Mouse (Mus musculus) embryonic facial prominence, embryonic 11.5 days (tissue): ENCODE results near the gene Dars. TPM values are rescaled to one million over a fixed set of nuclear protein-coding genes. Genes with fewer than 3 reads are reported as not detected.

Experiments
- ATAC-seq: fragments of 200-750 bp; cut with Nextera tagmentation; replicated peaks from 2 replicates; pipeline ENCODE4 v1.8.0; 2017; ENCODE audit warnings: low read depth; ENCODE audit not compliant: insufficient number of reproducible peaks, low FRiP score, low TSS enrichment
- DNase-seq: peaks from one replicate; pipeline ENCODE4 v3.0.0-alpha.2; 2015; ENCODE audit warnings: low spot score
- H3K27ac ChIP-seq: fragments of 300-500 bp; sonication (generic); replicated peaks from 2 replicates; pipeline ENCODE4 v1.5.1; 2014; ENCODE audit warnings: mild to moderate bottlenecking, low read depth, low read length, control low read depth
- H3K27me3 ChIP-seq: fragments of 300-500 bp; sonication (generic); 2 replicates; pipeline ENCODE4 v1.6.1; 2014; ENCODE audit warnings: mild to moderate bottlenecking, low read length, moderate library complexity, mixed read lengths; ENCODE audit not compliant: control insufficient read depth, insufficient read depth
- H3K36me3 ChIP-seq: fragments of 300-500 bp; sonication (generic); replicated peaks from 2 replicates; pipeline ENCODE4 v1.6.1; 2014; ENCODE audit warnings: low read depth, mild to moderate bottlenecking, low read length, moderate library complexity, mixed read lengths; ENCODE audit not compliant: control insufficient read depth, insufficient read depth
- H3K4me1 ChIP-seq: fragments of 300-500 bp; sonication (generic); 2 replicates; pipeline ENCODE4 v1.6.1; 2014; ENCODE audit warnings: low read length, mixed read lengths; ENCODE audit not compliant: control insufficient read depth, insufficient read depth
- H3K4me2 ChIP-seq: fragments of 300-500 bp; sonication (generic); 2 replicates; pipeline ENCODE4 v1.6.1; 2014; ENCODE audit warnings: low read depth, mild to moderate bottlenecking, control low read depth, low read length, moderate library complexity
- H3K4me3 ChIP-seq: fragments of 300-500 bp; sonication (generic); 2 replicates; pipeline ENCODE4 v1.5.1; 2014; ENCODE audit warnings: low read depth, low read length, control low read depth
- H3K9ac ChIP-seq: fragments of 300-500 bp; sonication (generic); replicated peaks from 2 replicates; pipeline ENCODE4 v1.6.1; 2014; ENCODE audit warnings: mild to moderate bottlenecking, control low read depth, low read length
- H3K9me3 ChIP-seq: fragments of 300-500 bp; sonication (generic); replicated peaks from 2 replicates; pipeline ENCODE4 v1.6.1; 2016; ENCODE audit warnings: mild to moderate bottlenecking, low read length, inconsistent platforms, mixed read lengths; ENCODE audit not compliant: control insufficient read depth
- WGBS: fragments of 180-500 bp; shearing (Covaris S2); extraction: QIAGEN DNeasy Blood & Tissue Kit; methylation state at CpG from one replicate; pipeline ENCODE4 v1.1.7; 2014; 5-methylcytosine and 5-hydroxymethylcytosine counted together
- polyA plus RNA-seq: library from polyadenylated mRNA; unstranded; fragments of >200 nt; fragmentation: Nextera tagmentation; extraction: Ambion mirVana; gene quantifications from 2 replicates; pipeline ENCODE4 v1.2.1, GENCODE M21; 2014

The Dars gene
- polyA plus RNA-seq, result 123 and 126 TPM in 2 replicates

DNA sequence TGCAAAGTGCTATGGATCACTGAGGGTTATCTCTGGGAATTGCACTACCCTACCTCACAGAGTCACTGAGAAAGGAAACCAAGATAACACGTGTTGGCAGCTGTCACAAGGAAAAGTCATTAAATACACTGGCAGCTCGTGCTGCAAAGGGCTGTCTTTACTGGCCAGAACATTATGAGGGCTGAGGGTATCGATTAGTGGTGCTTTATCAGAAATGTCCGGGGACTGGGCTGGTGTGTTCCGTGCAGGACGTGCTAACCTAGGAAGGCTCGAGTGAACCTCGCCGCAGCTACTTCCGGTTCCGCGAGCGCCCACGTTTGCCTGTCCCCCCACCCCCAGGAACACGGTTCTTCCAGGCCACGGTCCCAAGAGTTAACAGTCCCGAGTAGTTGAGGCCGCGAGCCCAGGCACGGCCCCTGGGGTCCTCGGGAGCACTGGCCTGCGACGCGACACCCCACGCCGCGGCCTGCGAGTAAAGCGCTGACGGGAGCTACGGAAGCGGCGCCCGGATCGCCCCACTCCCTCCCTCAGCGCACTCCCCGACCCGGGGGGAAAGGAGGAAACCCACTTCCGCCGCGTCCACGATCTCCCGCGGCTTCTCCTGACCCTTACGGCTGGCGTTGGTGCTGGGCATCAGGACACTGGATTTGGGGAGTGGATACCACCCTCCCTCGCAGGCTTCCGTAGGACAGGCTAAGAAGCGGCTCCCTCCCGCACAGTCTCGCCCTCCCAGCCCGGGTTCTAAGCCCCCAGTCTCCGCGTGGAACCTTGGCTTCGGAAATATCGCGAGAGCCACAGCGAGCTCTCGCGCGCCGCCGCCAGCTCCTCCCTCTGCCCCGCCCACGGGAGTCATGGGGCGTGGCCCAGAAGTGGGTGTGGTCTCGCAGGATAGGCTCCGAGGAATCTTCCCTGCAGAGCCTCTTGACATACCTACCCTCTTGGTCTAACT lies at the start of gene Dars:
Gene Dars, minus strand, starts transcription at position 785 of the 949 bp plus-strand sequence.
- Histone ChIP-seq H3K4me3 (peak within 1 kb of the TSS; percentile 76), H3K4me2 (peak within 1 kb of the TSS; percentile 59), H3K36me3 (no peaks in the 10 kb centered on the region), H3K4me1 (no peaks in the 10 kb centered on the region), H3K9me3 (no peaks in the 10 kb centered on the region), H3K27me3 (no peaks in the 10 kb centered on the region), H3K27ac (peak within 1 kb of the TSS; percentile 65), H3K9ac (peak within 1 kb of the TSS; percentile 95)
- ATAC-seq (peak; percentile 89), DNase-seq (peak; percentile 93)
- under 1% methylated on average over 65 of the region's 68 CpGs for WGBS

DNA sequence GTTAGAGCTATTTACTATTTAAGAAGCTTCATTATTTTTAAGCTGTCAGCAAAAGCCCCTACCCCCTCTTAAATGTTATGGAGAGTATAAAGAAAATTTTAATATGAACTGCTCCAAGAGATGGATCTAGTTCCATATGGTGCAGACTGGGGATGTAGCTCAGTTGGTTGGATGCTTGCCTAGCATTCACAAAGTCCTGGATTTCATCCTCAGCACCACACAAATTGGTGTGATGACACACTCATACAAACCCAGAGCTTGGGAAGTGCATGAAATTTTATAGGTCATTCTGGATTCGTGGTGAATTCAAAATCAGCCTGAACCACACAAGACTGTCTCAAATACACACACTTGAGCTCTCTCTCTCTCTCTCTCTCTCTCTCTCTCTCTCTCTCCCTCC lies 49.7 kb upstream of the Dars start:
- H3K27ac ChIP-seq, result no peak overlapping the region
- ATAC-seq, result no peak

DNA sequence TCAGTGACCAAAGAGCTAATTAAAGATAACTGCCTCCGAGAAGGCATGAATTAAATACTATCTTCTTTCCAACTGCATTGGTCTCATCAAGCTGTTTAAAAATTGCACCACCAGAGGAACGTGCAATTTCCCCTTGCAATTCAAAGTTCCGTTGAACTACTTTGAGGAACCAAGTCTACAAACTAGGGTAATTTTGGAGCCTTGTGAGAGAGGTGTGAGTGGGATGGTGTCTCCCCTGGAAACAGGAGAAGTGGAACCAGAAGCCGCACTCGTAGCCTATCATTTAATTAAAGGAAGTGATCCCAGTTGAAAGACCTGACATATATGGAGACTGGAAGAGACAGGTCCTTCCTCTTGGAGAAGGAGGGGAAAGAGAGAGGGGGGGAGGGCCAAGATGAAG lies 46.3 kb upstream of the Dars start:
- 79% methylated on average over 5 of the region's 5 CpGs for WGBS
- no peak for DNase-seq
- no peak overlapping the region for H3K27ac ChIP-seq
- H3K9me3 ChIP-seq, result no peaks in the 10 kb centered on the region
- no peaks in the 10 kb centered on the region for H3K4me1 ChIP-seq
- no peak overlapping the region for H3K4me2 ChIP-seq
- H3K36me3 ChIP-seq, result no peaks in the 10 kb centered on the region
- no peak overlapping the region for H3K4me3 ChIP-seq
- no peaks in the 10 kb centered on the region for H3K27me3 ChIP-seq
- no peak overlapping the region for H3K9ac ChIP-seq
- ATAC-seq, result no peak

More for the DNA sequence above, 49.7 kb upstream of the Dars start:
- H3K9ac ChIP-seq, result no peak overlapping the region
- WGBS, result 58% methylated on average over 1 of the region's 1 CpGs
- no peaks in the 10 kb centered on the region for H3K9me3 ChIP-seq
- no peaks in the 10 kb centered on the region for H3K36me3 ChIP-seq
- no peaks in the 10 kb centered on the region for H3K27me3 ChIP-seq
- H3K4me3 ChIP-seq, result no peak overlapping the region
- DNase-seq, result no peak
- H3K4me1 ChIP-seq, result no peaks in the 10 kb centered on the region
- H3K4me2 ChIP-seq, result no peak overlapping the region

DNA sequence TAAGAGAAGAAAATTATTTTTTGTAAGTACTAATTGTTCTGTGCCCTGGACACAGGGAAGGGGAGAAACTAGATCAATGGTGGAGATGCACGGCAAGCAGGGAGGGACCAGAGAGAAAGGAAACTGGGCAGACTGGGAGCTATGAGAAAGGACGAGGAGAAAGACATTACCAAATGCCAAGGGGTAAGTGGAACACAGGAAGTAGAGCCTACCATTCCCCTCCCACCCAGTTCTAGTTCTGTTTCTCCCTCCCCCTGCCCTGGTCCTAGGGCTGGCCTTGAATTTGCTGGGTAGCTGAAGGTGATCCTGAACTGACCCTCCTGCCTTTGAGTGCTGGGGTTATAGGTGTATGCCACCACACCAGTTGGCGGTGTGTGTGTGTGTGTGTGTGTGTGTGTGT lies 45.2 kb upstream of the Dars start:
- Histone ChIP-seq H3K4me1 (no peaks in the 10 kb centered on the region), H3K27ac (no peak overlapping the region), H3K9me3 (no peaks in the 10 kb centered on the region), H3K36me3 (no peaks in the 10 kb centered on the region), H3K27me3 (no peaks in the 10 kb centered on the region), H3K4me3 (no peak overlapping the region), H3K4me2 (no peak overlapping the region), H3K9ac (no peak overlapping the region)
- DNase-seq (no peak), ATAC-seq (no peak)
- WGBS, result 68% methylated on average over 3 of the region's 3 CpGs

DNA sequence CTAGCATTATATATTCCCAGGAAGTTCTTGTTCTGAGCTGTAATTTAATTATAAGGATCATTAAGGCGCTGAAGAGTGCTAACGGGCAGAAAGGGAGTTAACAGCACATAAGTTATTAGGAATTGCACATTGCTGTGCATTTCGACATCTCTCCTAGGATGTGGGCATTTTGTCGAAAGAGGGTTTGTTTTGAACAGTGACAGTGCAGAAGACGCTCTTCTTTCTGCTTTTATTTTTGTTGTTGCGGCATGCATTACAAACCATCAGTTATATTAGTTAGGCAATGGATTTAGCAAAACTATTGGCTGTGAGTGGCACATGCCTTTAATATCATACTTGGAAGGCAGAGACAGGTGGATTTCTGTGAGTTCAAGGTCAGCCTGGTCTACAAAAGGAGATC lies 43.6 kb upstream of the Dars start:
- Histone ChIP-seq H3K27ac (no peak overlapping the region), H3K4me3 (no peak overlapping the region), H3K9ac (no peak overlapping the region), H3K4me1 (no peaks in the 10 kb centered on the region), H3K9me3 (no peaks in the 10 kb centered on the region), H3K36me3 (no peaks in the 10 kb centered on the region), H3K4me2 (no peak overlapping the region), H3K27me3 (no peaks in the 10 kb centered on the region)
- WGBS, result 92% methylated on average over 6 of the region's 6 CpGs
- no peak for ATAC-seq
- DNase-seq, result no peak

DNA sequence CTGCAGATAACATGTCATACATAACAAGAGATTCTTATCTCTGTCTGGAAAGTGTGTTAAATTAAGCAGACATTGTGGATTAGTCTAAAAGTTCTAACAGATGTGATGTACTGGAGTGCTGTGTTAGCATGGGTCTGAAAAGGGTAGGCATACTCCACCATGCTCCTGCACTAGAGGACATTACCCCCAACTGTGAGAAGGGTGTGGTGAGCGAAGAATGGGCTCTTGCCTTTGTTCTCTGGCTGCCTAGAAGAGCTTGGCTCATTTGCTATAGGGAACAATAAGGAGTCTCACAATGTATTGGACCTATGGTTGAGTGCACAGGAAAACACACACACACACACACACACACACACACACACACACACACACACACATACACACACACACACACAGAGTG lies 42.3 kb upstream of the Dars start:
- no peak for ATAC-seq
- Histone ChIP-seq H3K4me1 (no peaks in the 10 kb centered on the region), H3K9me3 (no peaks in the 10 kb centered on the region), H3K27ac (no peak overlapping the region), H3K27me3 (no peaks in the 10 kb centered on the region), H3K4me2 (no peak overlapping the region), H3K36me3 (no peaks in the 10 kb centered on the region), H3K9ac (no peak overlapping the region), H3K4me3 (no peak overlapping the region)
- no peak for DNase-seq
- WGBS, result 80% methylated on average over 1 of the region's 1 CpGs

DNA sequence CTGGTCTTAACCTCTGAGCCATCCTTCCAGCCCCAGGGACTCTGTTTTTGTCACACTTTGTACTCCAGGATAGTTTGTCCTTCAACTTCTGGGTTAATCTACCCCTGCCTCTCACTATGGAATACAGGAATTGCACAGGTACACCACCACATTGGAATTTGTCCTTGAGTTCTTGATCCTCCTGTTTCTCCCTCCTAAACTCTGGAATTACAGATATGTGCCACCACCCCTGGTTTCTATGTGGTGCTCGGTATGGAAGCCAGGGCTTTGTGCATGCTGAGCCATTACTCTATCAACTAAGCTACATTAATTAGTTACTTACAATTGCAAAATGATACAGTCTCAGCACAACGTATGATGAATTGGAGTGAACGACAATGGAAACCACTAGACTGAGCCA lies 41.8 kb upstream of the Dars start:
- Histone ChIP-seq H3K9me3 (no peaks in the 10 kb centered on the region), H3K36me3 (no peaks in the 10 kb centered on the region), H3K27ac (no peak overlapping the region), H3K4me1 (no peaks in the 10 kb centered on the region), H3K9ac (no peak overlapping the region), H3K4me2 (no peak overlapping the region), H3K4me3 (no peak overlapping the region), H3K27me3 (no peaks in the 10 kb centered on the region)
- DNase-seq (no peak), ATAC-seq (no peak)
- WGBS, result 89% methylated on average over 3 of the region's 3 CpGs

DNA sequence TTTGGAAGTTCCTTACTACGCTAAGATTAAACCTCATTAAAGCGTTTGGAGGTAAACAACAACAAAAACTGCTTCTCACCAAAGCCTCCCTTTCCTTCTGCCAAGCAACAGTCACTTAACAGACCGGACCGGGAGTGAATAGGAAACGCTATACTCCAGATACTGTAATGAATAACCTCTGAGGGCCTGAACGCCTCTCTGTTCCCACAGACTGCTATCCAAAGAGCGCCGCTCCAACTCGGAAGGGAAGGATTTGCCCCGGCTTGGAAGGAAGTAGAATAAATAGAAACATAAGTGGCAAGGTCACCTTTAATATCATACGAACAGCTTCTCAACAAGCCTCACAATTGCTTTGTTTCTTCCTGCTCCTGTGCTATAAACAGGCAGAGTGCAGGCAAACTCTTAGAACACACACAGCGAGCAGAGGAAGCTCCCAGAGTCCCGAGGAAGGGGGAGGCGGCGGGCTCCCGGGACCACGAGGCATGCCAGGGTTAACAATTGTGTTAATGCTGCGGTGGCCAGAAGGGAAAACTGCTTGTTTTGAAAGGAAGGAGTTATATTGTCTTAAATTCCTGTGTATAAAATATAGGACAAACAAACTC lies 39.8 kb upstream of the Dars start:
- Histone ChIP-seq H3K4me1 (no peaks in the 10 kb centered on the region), H3K9ac (no peak overlapping the region), H3K27ac (no peak overlapping the region), H3K4me3 (no peak overlapping the region), H3K9me3 (no peaks in the 10 kb centered on the region), H3K36me3 (no peaks in the 10 kb centered on the region), H3K27me3 (no peaks in the 10 kb centered on the region), H3K4me2 (no peak overlapping the region)
- 38% methylated on average over 18 of the region's 18 CpGs for WGBS
- ATAC-seq (peak; percentile 53; the same call in 1 of the 2 replicates), DNase-seq (peak; percentile 31)
